Mouse (Mus musculus): ENCODE data around the gene Gm10436. TPM values are rescaled to one million over a fixed set of nuclear protein-coding genes. Genes with fewer than 3 reads are reported as not detected.
"Not testable (repeated sequence)": the region's sequence is repeated elsewhere in the genome, so short reads cannot be mapped to it uniquely, and the experiment has no call there.

Gm10436 gene
- not detected in 2 replicates for polyA plus RNA-seq (2012; rRNA removed)
- not detected in 2 replicates for polyA plus RNA-seq (2014; fragmentation: Nextera tagmentation; extraction: Ambion mirVana)

DNA sequence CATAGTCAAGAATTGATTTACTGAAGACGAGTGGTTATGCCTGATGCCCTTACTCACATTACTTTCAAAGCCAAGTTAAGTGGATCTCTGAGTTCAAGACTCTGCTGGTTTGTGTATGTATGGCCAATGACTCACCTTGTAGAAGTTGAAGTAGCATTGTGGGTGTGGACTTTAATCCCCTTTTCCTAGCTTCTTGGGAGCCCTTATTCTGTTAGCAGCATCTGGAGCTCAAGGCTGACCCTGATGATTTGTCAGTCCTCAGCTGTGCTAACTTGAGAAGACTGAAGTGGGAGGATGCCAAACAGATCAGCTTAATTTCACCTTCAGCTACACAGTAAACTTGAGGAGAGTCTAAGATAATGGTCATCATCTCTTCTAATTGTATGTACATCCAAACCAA is at the start of gene Gm10436:
Gene Gm10436 (minus strand): TSS at position 101 of the 400 bp plus-strand sequence.
- H3K9me3 ChIP-seq (ENCODE audit: control insufficient read depth, low read length); H3K4me1 ChIP-seq (ENCODE audit: control insufficient read depth, insufficient read depth, low read length); H3K36me3 ChIP-seq (ENCODE audit: control insufficient read depth, insufficient read depth, low read length); ATAC-seq (ENCODE audit: low FRiP score, low read depth); H3K9ac ChIP-seq (ENCODE audit: low read depth, low read length, severe bottlenecking); H3K27me3 ChIP-seq (ENCODE audit: control insufficient read depth, insufficient read depth, low read length); H3K4me2 ChIP-seq (replicated peaks; ENCODE audit: low read depth, low read length, severe bottlenecking); DNase-seq (ENCODE audit: low spot score); H3K4me3 ChIP-seq (replicated peaks; ENCODE audit: low read length); H3K27ac ChIP-seq (replicated peaks; ENCODE audit: low read depth, low read length): not testable (repeated sequence)
- WGBS, result 74% methylated on average over 1 of the region's 1 CpGs

DNA sequence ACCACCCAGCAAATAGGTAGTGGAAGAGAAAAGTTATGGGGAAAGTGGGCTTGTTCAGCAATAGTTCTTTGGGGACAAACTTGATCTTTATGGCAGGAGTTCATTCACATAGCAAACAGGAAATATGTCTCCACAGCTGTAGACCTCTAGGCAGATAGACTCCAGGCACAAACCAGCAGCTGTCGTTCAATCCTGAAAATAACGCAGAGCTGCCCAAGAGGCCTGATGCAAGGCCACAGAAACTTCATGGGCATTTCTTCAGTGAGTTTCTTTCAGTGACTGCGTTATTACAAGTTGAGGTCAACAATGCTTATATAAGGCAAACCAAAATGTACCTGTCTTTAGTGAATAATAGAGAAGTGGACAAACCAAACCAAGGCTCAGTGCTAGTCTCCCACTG is 37.5 kb upstream of the Gm10436 start:
- Histone ChIP-seq H3K4me2 (replicated peaks; ENCODE audit: low read depth, low read length, severe bottlenecking) (no peak overlapping the region), H3K27ac (replicated peaks; ENCODE audit: low read depth, low read length) (no peak overlapping the region), H3K27me3 (ENCODE audit: control insufficient read depth, insufficient read depth, low read length) (no peaks in the 10 kb centered on the region), H3K9me3 (ENCODE audit: control insufficient read depth, low read length) (no peaks in the 10 kb centered on the region; the same call in 1 of the 2 replicates), H3K9ac (ENCODE audit: low read depth, low read length, severe bottlenecking) (no peak overlapping the region), H3K36me3 (ENCODE audit: control insufficient read depth, insufficient read depth, low read length) (no peaks in the 10 kb centered on the region), H3K4me3 (replicated peaks; ENCODE audit: low read length) (no peak overlapping the region), H3K4me1 (ENCODE audit: control insufficient read depth, insufficient read depth, low read length) (no peaks in the 10 kb centered on the region)
- TF ChIP-seq POLR2A (IDR thresholded peaks at IDR 0.05; ENCODE audit: borderline replicate concordance, extremely low read depth, insufficient read depth, insufficient read length), result no peak
- DNase-seq (ENCODE audit: low spot score) (no peak), ATAC-seq (ENCODE audit: low FRiP score, low read depth) (no peak)
- 86% methylated on average over 3 of the region's 3 CpGs for WGBS

DNA sequence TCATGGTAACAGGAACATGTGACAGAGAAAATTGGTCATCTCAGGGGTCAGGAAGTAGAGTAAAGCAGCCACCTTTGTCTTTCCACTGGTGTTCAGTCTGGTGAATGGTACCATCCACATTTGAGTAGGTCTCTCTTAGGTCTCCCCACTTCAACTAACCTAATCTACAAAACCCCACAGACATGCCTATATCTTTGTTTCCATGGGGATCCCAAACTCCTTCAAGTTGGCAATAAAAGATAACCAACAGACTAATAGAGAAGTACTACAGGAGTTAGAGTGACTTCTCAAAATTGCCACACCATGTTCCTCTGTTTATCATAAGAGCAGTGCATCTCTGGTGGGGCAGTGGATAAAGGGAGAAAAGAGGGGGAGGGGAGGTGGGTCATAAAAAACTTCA is 36.2 kb upstream of the Gm10436 start:
- H3K9ac ChIP-seq (ENCODE audit: low read depth, low read length, severe bottlenecking); H3K4me1 ChIP-seq (ENCODE audit: control insufficient read depth, insufficient read depth, low read length); H3K4me2 ChIP-seq (replicated peaks; ENCODE audit: low read depth, low read length, severe bottlenecking); H3K36me3 ChIP-seq (ENCODE audit: control insufficient read depth, insufficient read depth, low read length); H3K4me3 ChIP-seq (replicated peaks; ENCODE audit: low read length); ATAC-seq (ENCODE audit: low FRiP score, low read depth); H3K9me3 ChIP-seq (ENCODE audit: control insufficient read depth, low read length); DNase-seq (ENCODE audit: low spot score); H3K27me3 ChIP-seq (ENCODE audit: control insufficient read depth, insufficient read depth, low read length); H3K27ac ChIP-seq (replicated peaks; ENCODE audit: low read depth, low read length): not testable (repeated sequence)

DNA sequence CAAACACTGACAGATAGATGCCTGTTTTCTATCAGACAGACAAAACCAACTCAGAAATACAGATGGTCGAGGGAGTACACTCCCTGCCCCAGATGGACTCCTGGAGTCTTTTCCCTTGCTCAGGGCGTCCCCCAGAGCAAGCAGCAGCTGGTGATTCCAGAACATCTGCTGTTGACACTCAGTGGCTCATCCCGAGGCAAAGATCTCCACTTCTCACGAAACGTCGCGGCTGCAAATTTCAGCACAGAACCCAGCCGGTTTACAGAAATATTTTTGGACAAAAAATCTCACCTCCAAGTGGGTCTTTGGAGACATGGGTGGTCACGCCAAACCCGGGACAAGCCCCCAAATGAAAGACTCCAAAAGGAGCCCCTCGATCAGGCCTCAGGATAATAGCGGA is 32.7 kb upstream of the Gm10436 start:
- no peak for TF ChIP-seq POLR2A (IDR thresholded peaks at IDR 0.05; ENCODE audit: borderline replicate concordance, extremely low read depth, insufficient read depth, insufficient read length)
- Histone ChIP-seq H3K4me3 (replicated peaks; ENCODE audit: low read length) (no peak overlapping the region), H3K36me3 (ENCODE audit: control insufficient read depth, insufficient read depth, low read length) (no peaks in the 10 kb centered on the region), H3K9ac (ENCODE audit: low read depth, low read length, severe bottlenecking) (no peak overlapping the region), H3K27me3 (ENCODE audit: control insufficient read depth, insufficient read depth, low read length) (no peaks in the 10 kb centered on the region), H3K27ac (replicated peaks; ENCODE audit: low read depth, low read length) (no peak overlapping the region), H3K9me3 (ENCODE audit: control insufficient read depth, low read length) (no peaks in the 10 kb centered on the region; the same call in 1 of the 2 replicates), H3K4me2 (replicated peaks; ENCODE audit: low read depth, low read length, severe bottlenecking) (no peak overlapping the region), H3K4me1 (ENCODE audit: control insufficient read depth, insufficient read depth, low read length) (no peaks in the 10 kb centered on the region)
- 89% methylated on average over 12 of the region's 12 CpGs for WGBS
- no peak for ATAC-seq (ENCODE audit: low FRiP score, low read depth)
- DNase-seq (ENCODE audit: low spot score), result no peak

DNA sequence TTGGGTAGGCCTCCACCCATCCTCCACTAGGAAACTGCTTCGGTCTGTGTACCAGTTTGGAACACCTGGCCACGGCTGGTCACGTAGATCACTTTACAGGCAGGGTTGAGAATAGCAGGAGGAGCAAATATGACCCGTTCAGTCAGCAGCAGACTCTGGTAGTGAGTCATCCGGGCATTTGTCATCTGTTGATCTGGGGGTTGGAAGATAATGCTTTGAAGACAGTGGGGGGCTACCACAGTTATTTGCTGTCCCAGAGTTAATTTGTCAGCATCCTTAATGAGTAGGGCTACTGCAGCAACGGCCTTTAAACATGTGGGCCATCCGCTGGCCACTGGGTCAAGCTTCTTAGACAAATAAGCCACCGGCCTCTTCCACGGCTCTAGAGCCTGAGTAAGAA is 29.6 kb upstream of the Gm10436 start:
- H3K4me3 ChIP-seq (replicated peaks; ENCODE audit: low read length); H3K27me3 ChIP-seq (ENCODE audit: control insufficient read depth, insufficient read depth, low read length); H3K9ac ChIP-seq (ENCODE audit: low read depth, low read length, severe bottlenecking); H3K27ac ChIP-seq (replicated peaks; ENCODE audit: low read depth, low read length); H3K9me3 ChIP-seq (ENCODE audit: control insufficient read depth, low read length); DNase-seq (ENCODE audit: low spot score); ATAC-seq (ENCODE audit: low FRiP score, low read depth); H3K36me3 ChIP-seq (ENCODE audit: control insufficient read depth, insufficient read depth, low read length); H3K4me2 ChIP-seq (replicated peaks; ENCODE audit: low read depth, low read length, severe bottlenecking); H3K4me1 ChIP-seq (ENCODE audit: control insufficient read depth, insufficient read depth, low read length): not testable (repeated sequence)
- WGBS, result 79% methylated on average over 9 of the region's 9 CpGs

DNA sequence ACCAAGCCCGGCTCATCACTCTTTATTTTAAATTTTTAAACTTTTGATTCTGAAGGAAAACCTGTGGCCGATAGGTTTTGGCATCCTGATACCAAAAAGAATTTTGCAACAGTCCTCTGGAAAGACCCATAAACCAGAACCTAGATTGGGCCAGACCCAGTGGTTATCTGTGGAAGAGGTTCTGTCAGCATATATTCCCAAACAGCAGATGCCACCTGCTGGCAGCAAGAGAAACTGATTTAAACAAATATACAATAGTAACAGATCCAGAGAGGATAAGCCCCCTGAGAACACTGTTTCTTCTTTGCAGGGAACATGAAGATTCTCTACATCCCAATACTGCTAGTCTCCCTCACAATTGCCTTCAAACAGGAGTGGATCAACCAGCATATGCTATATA is 20.9 kb upstream of the Gm10436 start:
- no peak overlapping the region for H3K4me2 ChIP-seq (replicated peaks; ENCODE audit: low read depth, low read length, severe bottlenecking)
- H3K9ac ChIP-seq (ENCODE audit: low read depth, low read length, severe bottlenecking), result no peak overlapping the region
- H3K27me3 ChIP-seq (ENCODE audit: control insufficient read depth, insufficient read depth, low read length), result no peaks in the 10 kb centered on the region
- TF ChIP-seq POLR2A (IDR thresholded peaks at IDR 0.05; ENCODE audit: borderline replicate concordance, extremely low read depth, insufficient read depth, insufficient read length), result no peak
- H3K4me1 ChIP-seq (ENCODE audit: control insufficient read depth, insufficient read depth, low read length), result no peaks in the 10 kb centered on the region
- H3K9me3 ChIP-seq (ENCODE audit: control insufficient read depth, low read length), result no peaks in the 10 kb centered on the region
- H3K27ac ChIP-seq (replicated peaks; ENCODE audit: low read depth, low read length), result no peak overlapping the region
- no peak for DNase-seq (ENCODE audit: low spot score)
- WGBS, result 92% methylated on average over 2 of the region's 2 CpGs
- no peak for ATAC-seq (ENCODE audit: low FRiP score, low read depth)
- H3K4me3 ChIP-seq (replicated peaks; ENCODE audit: low read length), result no peak overlapping the region
- no peaks in the 10 kb centered on the region for H3K36me3 ChIP-seq (ENCODE audit: control insufficient read depth, insufficient read depth, low read length)

Other genes starting within 250 kb of the Gm10436 start
- gene Gm2042, start 228.0 kb downstream of the Gm10436 start, polyA plus RNA-seq (2012; rRNA removed), result not detected in 2 replicates
- not detected in 2 replicates for gene Gm2042, start 228.0 kb downstream of the Gm10436 start, polyA plus RNA-seq (2014; fragmentation: Nextera tagmentation; extraction: Ambion mirVana)
- not detected in 2 replicates for gene Gm2075, start 170.3 kb downstream of the Gm10436 start, polyA plus RNA-seq (2012; rRNA removed)
- gene Gm2075, start 170.3 kb downstream of the Gm10436 start, polyA plus RNA-seq (2014; fragmentation: Nextera tagmentation; extraction: Ambion mirVana), result not detected in 2 replicates
- not detected in 2 replicates for gene Gm6803, start 163.3 kb downstream of the Gm10436 start, polyA plus RNA-seq (2012; rRNA removed)
- gene Gm6803, start 163.3 kb downstream of the Gm10436 start, polyA plus RNA-seq (2014; fragmentation: Nextera tagmentation; extraction: Ambion mirVana), result not detected in 2 replicates
- gene Gm2056, start 155.1 kb downstream of the Gm10436 start, polyA plus RNA-seq (2012; rRNA removed), result not detected in 2 replicates
- not detected in 2 replicates for gene Gm2056, start 155.1 kb downstream of the Gm10436 start, polyA plus RNA-seq (2014; fragmentation: Nextera tagmentation; extraction: Ambion mirVana)
- not detected in 2 replicates for gene Gm16368, start 98.4 kb downstream of the Gm10436 start, polyA plus RNA-seq (2012; rRNA removed)
- gene Gm16368, start 98.4 kb downstream of the Gm10436 start, polyA plus RNA-seq (2014; fragmentation: Nextera tagmentation; extraction: Ambion mirVana), result not detected in 2 replicates
- not detected in 2 replicates for gene Gm8332, start 68.0 kb upstream of the Gm10436 start, polyA plus RNA-seq (2012; rRNA removed)
- not detected in 2 replicates for gene Gm8332, start 68.0 kb upstream of the Gm10436 start, polyA plus RNA-seq (2014; fragmentation: Nextera tagmentation; extraction: Ambion mirVana)
- not detected in 2 replicates for gene Gm5662, start 92.4 kb upstream of the Gm10436 start, polyA plus RNA-seq (2012; rRNA removed)
- not detected in 2 replicates for gene Gm5662, start 92.4 kb upstream of the Gm10436 start, polyA plus RNA-seq (2014; fragmentation: Nextera tagmentation; extraction: Ambion mirVana)
- gene Gm5039, start 141.9 kb upstream of the Gm10436 start, polyA plus RNA-seq (2012; rRNA removed), result not detected in 2 replicates
- not detected in 2 replicates for gene Gm5039, start 141.9 kb upstream of the Gm10436 start, polyA plus RNA-seq (2014; fragmentation: Nextera tagmentation; extraction: Ambion mirVana)
- gene Adck1, start 178.4 kb upstream of the Gm10436 start, polyA plus RNA-seq (2012; rRNA removed), result 26.7 and 33.0 TPM in 2 replicates
- gene Adck1, start 178.4 kb upstream of the Gm10436 start, polyA plus RNA-seq (2014; fragmentation: Nextera tagmentation; extraction: Ambion mirVana), result 16.2 and 20.6 TPM in 2 replicates

Measured in limb, embryonic 14.5 days (tissue).